Mouse (Mus musculus): Measurements from ENCODE around the gene Galr3. TPM values are rescaled to one million over a fixed set of nuclear protein-coding genes. Genes with fewer than 3 reads are reported as not detected.

The Galr3 gene
- polyA plus RNA-seq, 1 experiment from 2014 or later, result not detected

- Histone ChIP-seq H3K4me1 (peaks cover 16% of the 10 kb centered on the region), H3K27me3 (peaks cover 7% of the 10 kb centered on the region; the same call in 1 of the 2 replicates), H3K36me3 (peaks cover 29% of the 10 kb centered on the region), H3K27ac (replicated peaks) (no peak overlapping the region), H3K9ac (replicated peaks) (peak overlapping the region; percentile 37; the same call in 1 of the 2 replicates), H3K4me3 (peak overlapping the region; percentile 39), H3K9me3 (no peaks in the 10 kb centered on the region), H3K4me2 (replicated peaks) (peak overlapping the region; percentile 64)
- WGBS, result 8% methylated on average over 14 of the region's 14 CpGs
- no peak for ATAC-seq (ENCODE audit: low FRiP score, low read depth)
Measured at GRCm38 (mm10) chr15:79063160-79063740, 21.6 kb downstream of the Galr3 start.

GRCm38 (mm10) chr15:79065086-79065770 lies 23.5 kb downstream of the Galr3 start:
- peaks cover 16% of the 10 kb centered on the region for H3K4me1 ChIP-seq
- no peaks in the 10 kb centered on the region for H3K9me3 ChIP-seq
- H3K9ac ChIP-seq (replicated peaks), result no peak overlapping the region
- 69% methylated on average over 8 of the region's 8 CpGs for WGBS
- no peak overlapping the region for H3K4me3 ChIP-seq
- no peak overlapping the region for H3K4me2 ChIP-seq (replicated peaks)
- ATAC-seq (ENCODE audit: low FRiP score, low read depth), result no peak
- H3K27me3 ChIP-seq, result peaks cover 9% of the 10 kb centered on the region; the same call in 1 of the 2 replicates
- H3K36me3 ChIP-seq, result peaks cover 9% of the 10 kb centered on the region
- H3K27ac ChIP-seq (replicated peaks), result no peak overlapping the region

GRCm38 (mm10) chr15:79066276-79066675 lies 24.6 kb downstream of the Galr3 start:
- no peak overlapping the region for H3K4me3 ChIP-seq
- WGBS, result 51% methylated on average over 2 of the region's 2 CpGs
- H3K4me1 ChIP-seq, result peaks cover 14% of the 10 kb centered on the region
- H3K36me3 ChIP-seq, result no peaks in the 10 kb centered on the region
- H3K27ac ChIP-seq (replicated peaks), result no peak overlapping the region
- H3K9ac ChIP-seq (replicated peaks), result no peak overlapping the region
- peaks cover 9% of the 10 kb centered on the region; the same call in 1 of the 2 replicates for H3K27me3 ChIP-seq
- H3K9me3 ChIP-seq, result no peaks in the 10 kb centered on the region
- ATAC-seq (ENCODE audit: low FRiP score, low read depth), result no peak
- no peak overlapping the region for H3K4me2 ChIP-seq (replicated peaks)

DNA sequence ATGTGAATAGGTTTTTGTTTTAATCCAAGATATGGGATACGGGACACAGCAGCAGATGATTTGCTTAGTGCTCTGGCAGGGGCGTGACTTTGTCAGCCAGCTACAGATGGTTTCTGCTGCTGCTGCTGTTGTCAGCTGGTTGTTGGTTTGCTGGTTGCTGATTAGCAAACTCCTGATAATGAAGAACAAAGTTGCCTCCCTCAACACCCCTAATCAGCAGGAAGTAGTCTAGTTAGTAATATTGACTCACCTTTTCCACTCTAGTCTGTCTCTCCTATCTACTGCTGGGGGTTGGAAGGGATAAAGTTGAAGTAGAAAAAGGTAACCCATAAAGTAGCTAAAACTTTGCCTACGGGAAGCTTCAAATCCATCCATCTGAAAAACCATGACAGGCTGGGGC lies 25.9 kb downstream of the Galr3 start:
- 80% methylated on average over 3 of the region's 3 CpGs for WGBS
- Histone ChIP-seq H3K4me2 (replicated peaks) (no peak overlapping the region), H3K4me3 (no peak overlapping the region), H3K9me3 (no peaks in the 10 kb centered on the region), H3K36me3 (no peaks in the 10 kb centered on the region), H3K9ac (replicated peaks) (no peak overlapping the region), H3K27me3 (peaks cover 9% of the 10 kb centered on the region; the same call in 1 of the 2 replicates), H3K4me1 (peaks cover 5% of the 10 kb centered on the region), H3K27ac (replicated peaks) (no peak overlapping the region)
- ATAC-seq (ENCODE audit: low FRiP score, low read depth), result no peak

GRCm38 (mm10) chr15:79068416-79068815 lies 26.7 kb downstream of the Galr3 start:
- no peak for ATAC-seq (ENCODE audit: low FRiP score, low read depth)
- H3K9me3 ChIP-seq, result no peaks in the 10 kb centered on the region
- H3K4me2 ChIP-seq (replicated peaks), result no peak overlapping the region
- no peak overlapping the region for H3K9ac ChIP-seq (replicated peaks)
- H3K27ac ChIP-seq (replicated peaks), result no peak overlapping the region
- no peaks in the 10 kb centered on the region for H3K36me3 ChIP-seq
- no peak overlapping the region for H3K4me3 ChIP-seq
- H3K4me1 ChIP-seq, result peaks cover 3% of the 10 kb centered on the region
- peaks cover 9% of the 10 kb centered on the region; the same call in 1 of the 2 replicates for H3K27me3 ChIP-seq
- 84% methylated on average over 3 of the region's 3 CpGs for WGBS

GRCm38 (mm10) chr15:79071117-79072039 lies 29.7 kb downstream of the Galr3 start:
- Histone ChIP-seq H3K9me3 (no peaks in the 10 kb centered on the region), H3K4me1 (peaks cover 15% of the 10 kb centered on the region), H3K4me3 (no peak overlapping the region), H3K27me3 (peaks cover 9% of the 10 kb centered on the region; the same call in 1 of the 2 replicates), H3K36me3 (no peaks in the 10 kb centered on the region; the same call in 1 of the 2 replicates), H3K4me2 (replicated peaks) (no peak overlapping the region), H3K9ac (replicated peaks) (no peak overlapping the region), H3K27ac (replicated peaks) (no peak overlapping the region)
- ATAC-seq (ENCODE audit: low FRiP score, low read depth), result no peak
- whole genome bisulfite sequencing, result 65% methylated on average over 5 of the region's 5 CpGs

DNA sequence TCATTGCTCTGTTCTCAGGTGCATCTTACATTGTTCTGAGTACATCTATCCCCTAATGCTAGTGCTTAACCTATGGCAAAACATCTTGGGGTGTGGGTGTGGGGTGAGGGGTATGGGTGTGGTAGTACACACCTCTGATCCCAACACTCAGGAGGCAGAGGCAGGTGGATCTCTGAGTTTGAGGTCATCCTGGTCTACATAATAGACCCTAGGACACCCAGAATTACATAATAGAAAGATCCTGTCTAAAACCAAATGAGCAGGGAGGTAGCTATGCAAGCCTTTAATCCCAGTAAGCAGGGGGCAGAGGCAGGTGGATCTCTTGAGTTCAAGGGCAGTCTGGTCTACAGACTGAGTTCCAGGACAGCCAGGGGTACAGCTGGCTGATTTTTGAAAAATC lies 32.1 kb downstream of the Galr3 start:
- no peaks in the 10 kb centered on the region for H3K9me3 ChIP-seq
- H3K27me3 ChIP-seq, result no peaks in the 10 kb centered on the region
- no peak overlapping the region for H3K9ac ChIP-seq (replicated peaks)
- no peak overlapping the region for H3K27ac ChIP-seq (replicated peaks)
- H3K4me1 ChIP-seq, result peaks cover 20% of the 10 kb centered on the region
- no peak overlapping the region for H3K4me2 ChIP-seq (replicated peaks)
- ATAC-seq (ENCODE audit: low FRiP score, low read depth), result no peak
- no peak overlapping the region for H3K4me3 ChIP-seq
- peaks cover 24% of the 10 kb centered on the region for H3K36me3 ChIP-seq

DNA sequence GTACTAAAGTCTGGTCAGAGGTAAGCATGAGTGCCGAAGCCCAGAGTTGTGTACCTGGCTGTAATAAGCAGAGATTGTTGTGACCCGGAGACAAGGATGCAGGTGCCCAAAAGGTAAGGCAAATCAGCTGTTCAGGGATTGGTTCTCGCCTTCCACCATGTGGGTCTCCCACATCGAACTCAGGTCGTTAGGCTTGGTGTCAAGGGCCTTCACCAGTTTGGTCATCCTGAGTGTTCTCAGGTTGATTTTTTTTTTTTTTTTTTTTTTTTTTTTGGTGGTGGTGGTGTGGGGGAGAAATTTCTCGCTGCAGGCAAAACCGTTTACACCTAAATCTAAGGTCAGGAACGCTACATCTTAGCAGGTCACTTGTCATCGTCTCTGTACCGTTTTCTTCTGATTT lies 32.8 kb downstream of the Galr3 start:
- H3K4me2 ChIP-seq (replicated peaks), result peak overlapping the region; percentile 94
- peaks cover 20% of the 10 kb centered on the region for H3K4me1 ChIP-seq
- ATAC-seq (ENCODE audit: low FRiP score, low read depth), result no peak
- H3K36me3 ChIP-seq, result peaks cover 31% of the 10 kb centered on the region
- H3K9ac ChIP-seq (replicated peaks), result peak overlapping the region; percentile 86
- no peaks in the 10 kb centered on the region for H3K27me3 ChIP-seq
- H3K4me3 ChIP-seq, result peak overlapping the region; percentile 93
- no peaks in the 10 kb centered on the region for H3K9me3 ChIP-seq
- peak overlapping the region; percentile 75 for H3K27ac ChIP-seq (replicated peaks)
- 39% methylated on average over 10 of the region's 10 CpGs for WGBS

DNA sequence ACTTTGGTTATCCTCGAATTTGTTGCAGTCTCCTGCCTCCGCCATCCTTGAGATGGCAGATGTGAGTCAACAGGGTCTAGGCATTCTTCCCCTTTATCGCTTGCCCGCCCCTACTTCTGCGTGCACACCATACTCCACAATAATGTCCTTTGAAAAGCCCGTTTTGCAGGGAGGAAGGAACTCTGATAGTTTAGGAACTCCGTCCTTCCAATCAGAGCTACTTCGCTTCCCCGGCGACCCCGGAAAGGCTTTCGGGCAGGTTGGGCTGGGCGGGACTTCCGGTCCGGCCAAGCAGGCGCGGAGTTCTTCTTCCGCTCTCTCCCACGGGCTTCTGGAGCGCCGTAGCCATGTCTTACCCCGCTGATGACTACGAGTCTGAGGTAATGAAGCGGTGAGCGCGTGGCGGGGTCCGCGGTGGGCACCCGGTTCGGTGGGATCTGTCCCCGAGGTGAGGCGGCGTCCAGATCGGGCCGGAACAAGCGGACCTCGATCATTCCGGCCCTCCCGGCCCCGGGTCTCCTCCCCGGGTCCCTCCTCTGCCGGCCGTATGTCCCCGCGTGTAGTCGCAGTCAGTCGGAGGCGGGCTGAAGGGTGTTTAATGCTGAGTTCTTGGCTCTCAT lies 33.3 kb downstream of the Galr3 start, which contains the start of gene Eif3l:
Eif3l (plus strand) TSS at position 267 of the 620 bp plus-strand sequence.
- under 1% methylated on average over 49 of the region's 49 CpGs for WGBS
- Histone ChIP-seq H3K4me1 (peaks cover 20% of the 10 kb centered on the region), H3K9me3 (no peaks in the 10 kb centered on the region), H3K4me2 (replicated peaks) (peak within 1 kb of the TSS; percentile 94), H3K27ac (replicated peaks) (peak within 1 kb of the TSS; percentile 75), H3K4me3 (peak within 1 kb of the TSS; percentile 93), H3K36me3 (peaks cover 36% of the 10 kb centered on the region), H3K9ac (replicated peaks) (peak within 1 kb of the TSS; percentile 86), H3K27me3 (no peaks in the 10 kb centered on the region)
- peak; percentile 83 for ATAC-seq (ENCODE audit: low FRiP score, low read depth)

GRCm38 (mm10) chr15:79075658-79076365 lies 34.1 kb downstream of the Galr3 start:
- no peak overlapping the region for H3K27ac ChIP-seq (replicated peaks)
- H3K4me2 ChIP-seq (replicated peaks), result peak overlapping the region; percentile 94
- H3K4me1 ChIP-seq, result peaks cover 20% of the 10 kb centered on the region
- 45% methylated on average over 15 of the region's 15 CpGs for whole genome bisulfite sequencing
- ATAC-seq (ENCODE audit: low FRiP score, low read depth), result no peak
- H3K36me3 ChIP-seq, result peaks cover 42% of the 10 kb centered on the region
- H3K4me3 ChIP-seq, result peak overlapping the region; percentile 93
- H3K27me3 ChIP-seq, result no peaks in the 10 kb centered on the region
- H3K9me3 ChIP-seq, result no peaks in the 10 kb centered on the region
- peak overlapping the region; percentile 86 for H3K9ac ChIP-seq (replicated peaks)

- no peak overlapping the region for H3K4me3 ChIP-seq
- no peak overlapping the region for H3K4me2 ChIP-seq (replicated peaks)
- H3K9me3 ChIP-seq, result no peaks in the 10 kb centered on the region
- H3K36me3 ChIP-seq, result peaks cover 80% of the 10 kb centered on the region
- H3K27ac ChIP-seq (replicated peaks), result no peak overlapping the region
- no peaks in the 10 kb centered on the region for H3K27me3 ChIP-seq
- ATAC-seq (ENCODE audit: low FRiP score, low read depth), result no peak
- peaks cover 16% of the 10 kb centered on the region for H3K4me1 ChIP-seq
- 97% methylated on average over 7 of the region's 7 CpGs for WGBS
- no peak overlapping the region for H3K9ac ChIP-seq (replicated peaks)
Measured at GRCm38 (mm10) chr15:79079567-79079966, 37.9 kb downstream of the Galr3 start.
